Mouse (Mus musculus): ENCODE data around the gene Fgfr2. TPM values are rescaled to one million over a fixed set of nuclear protein-coding genes. Genes with fewer than 3 reads are reported as not detected.

The Fgfr2 gene
- polyA plus RNA-seq, 1 experiment from 2014 or later, result 18.5 TPM

DNA sequence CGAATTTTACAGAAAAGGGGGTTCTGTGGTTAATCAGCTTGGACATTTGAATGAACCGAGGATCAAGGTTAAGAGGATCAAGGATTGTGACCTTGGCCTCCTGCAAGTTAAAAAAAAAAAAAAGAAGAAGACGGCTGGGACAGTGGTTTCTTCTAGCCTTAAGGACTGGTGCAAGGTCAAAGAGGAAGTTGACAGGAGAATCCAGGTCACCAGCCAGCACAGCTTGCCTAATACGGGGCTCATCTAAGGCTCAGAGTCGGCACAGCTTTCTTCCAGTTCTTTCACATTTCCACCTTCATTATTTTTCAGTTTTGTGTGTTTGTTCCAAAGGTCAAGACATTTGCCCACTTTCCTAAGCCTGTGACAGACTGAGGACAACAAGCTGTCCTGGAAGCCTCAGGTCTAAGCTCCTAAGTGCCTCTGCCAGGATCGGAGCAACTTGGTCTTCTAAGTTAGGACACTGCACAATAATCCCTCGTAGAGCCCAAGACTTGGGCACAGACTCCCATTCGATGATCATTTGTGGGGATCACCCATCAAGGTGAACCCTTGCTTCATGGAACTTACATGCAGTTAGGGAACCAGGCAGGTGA, 2532.2 kb downstream of the Fgfr2 start:
- Histone ChIP-seq H3K36me3 (no peaks in the 10 kb centered on the region), H3K9ac (no peak overlapping the region), H3K9me3 (replicated peaks) (no peaks in the 10 kb centered on the region), H3K27ac (no peak overlapping the region), H3K4me2 (no peak overlapping the region), H3K4me1 (no peaks in the 10 kb centered on the region), H3K4me3 (no peak overlapping the region), H3K27me3 (replicated peaks) (no peaks in the 10 kb centered on the region)
- ATAC-seq, result no peak
- 44% methylated on average over 8 of the region's 8 CpGs for WGBS (ENCODE audit: insufficient replicate concordance)

DNA sequence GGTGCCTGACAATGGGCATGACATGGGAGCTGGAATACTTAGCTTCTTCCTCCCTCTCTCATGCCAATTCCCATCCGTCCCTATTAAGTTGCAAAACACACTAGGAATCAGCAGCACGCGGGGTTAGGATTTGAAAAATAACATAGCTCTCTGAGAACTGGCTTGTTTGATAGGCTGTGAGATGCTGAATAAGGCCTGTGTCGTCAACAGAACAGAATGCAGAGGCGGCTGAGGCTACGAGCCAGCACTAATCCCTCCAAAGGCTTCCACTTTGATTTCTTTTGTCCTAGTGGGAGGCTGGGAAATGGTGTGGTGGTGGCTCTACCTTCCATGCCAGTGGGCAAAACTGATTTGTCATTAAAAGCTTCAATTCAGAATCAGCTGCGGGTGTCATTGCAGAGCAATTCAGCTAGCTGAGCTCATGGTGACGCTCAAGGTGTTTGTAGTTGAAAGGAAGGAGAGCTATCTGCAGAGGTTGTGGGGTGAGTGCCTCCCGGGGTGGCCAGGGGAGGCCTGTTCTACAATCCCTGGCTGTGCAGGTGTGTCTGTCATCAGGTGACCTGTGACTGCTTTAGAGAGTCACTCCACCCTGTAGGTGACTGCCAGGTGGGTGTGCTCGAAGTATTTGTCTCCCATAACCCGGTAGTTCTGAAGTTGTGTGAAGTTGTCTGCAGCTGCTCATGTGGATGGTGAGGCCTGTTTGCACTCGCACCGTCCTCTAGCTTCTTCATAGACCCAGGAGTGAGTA, 2532.9 kb downstream of the Fgfr2 start:
- ATAC-seq, result no peak

DNA sequence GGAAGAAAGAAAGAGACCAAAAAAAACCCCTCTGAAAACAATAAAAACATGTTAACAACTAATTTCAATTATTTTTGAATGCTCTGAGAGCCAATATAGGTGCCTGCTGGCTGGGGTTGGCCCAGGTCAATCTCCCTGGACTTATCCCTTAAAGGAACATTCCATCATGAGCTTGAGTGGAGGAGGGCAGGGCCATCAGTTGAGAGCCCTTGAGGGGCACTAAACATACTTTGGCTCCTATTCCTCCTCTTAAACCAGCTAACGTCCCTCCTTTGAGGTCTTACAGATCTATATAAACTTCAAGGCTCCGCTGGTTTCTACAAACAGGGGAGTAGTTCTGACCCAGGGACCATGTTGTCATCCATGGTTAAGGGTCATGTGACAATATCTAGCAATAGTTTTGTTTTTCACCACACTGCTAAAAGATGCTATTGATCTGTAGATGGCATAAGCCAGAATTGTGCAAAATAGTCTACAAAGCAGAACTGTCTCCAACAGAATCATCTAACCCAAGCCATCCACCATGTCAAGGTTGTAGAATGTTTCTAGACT, 2536.6 kb downstream of the Fgfr2 start:
- no peaks in the 10 kb centered on the region for H3K9me3 ChIP-seq (replicated peaks)
- H3K4me2 ChIP-seq, result no peak overlapping the region
- no peaks in the 10 kb centered on the region for H3K36me3 ChIP-seq
- no peak overlapping the region for H3K27ac ChIP-seq
- H3K27me3 ChIP-seq (replicated peaks), result 0 out of 2 replicates have a peak, but pooled peaks cover 3% of the 10 kb centered on the region
- H3K9ac ChIP-seq, result no peak overlapping the region
- no peaks in the 10 kb centered on the region for H3K4me1 ChIP-seq
- no peak overlapping the region for H3K4me3 ChIP-seq
- no peak for ATAC-seq
- 70% methylated on average over 2 of the region's 2 CpGs for WGBS (ENCODE audit: insufficient replicate concordance)

More for the DNA sequence above, 2532.9 kb downstream of the Fgfr2 start:
- Histone ChIP-seq H3K9ac (no peak overlapping the region), H3K27ac (no peak overlapping the region), H3K4me1 (no peaks in the 10 kb centered on the region), H3K4me3 (no peak overlapping the region), H3K4me2 (no peak overlapping the region), H3K9me3 (replicated peaks) (no peaks in the 10 kb centered on the region), H3K27me3 (replicated peaks) (no peaks in the 10 kb centered on the region), H3K36me3 (no peaks in the 10 kb centered on the region)
- 66% methylated on average over 13 of the region's 13 CpGs for WGBS (ENCODE audit: insufficient replicate concordance)

DNA sequence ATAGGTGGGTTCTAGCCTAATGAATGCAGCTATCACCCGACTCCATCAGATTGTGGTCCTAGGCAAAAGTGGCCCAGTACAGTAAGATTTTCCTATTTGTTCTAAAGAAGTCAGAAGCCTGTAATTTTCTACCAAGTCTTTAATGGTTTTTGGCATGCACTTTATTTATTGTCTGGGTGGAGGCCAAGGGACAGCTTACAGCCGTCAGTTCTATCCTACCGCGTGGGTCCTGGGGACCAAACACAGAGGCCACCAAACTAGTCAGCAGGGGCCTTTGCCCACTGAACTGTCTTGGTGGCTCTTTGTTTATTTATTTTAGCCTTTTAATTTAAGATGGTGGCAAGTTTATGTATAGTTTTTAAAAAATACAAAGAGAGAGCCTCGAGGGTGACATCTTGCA, 2544.5 kb downstream of the Fgfr2 start:
- H3K27me3 ChIP-seq (replicated peaks), result 0 out of 2 replicates have a peak, but pooled peaks cover 5% of the 10 kb centered on the region
- H3K4me2 ChIP-seq, result no peak overlapping the region
- no peaks in the 10 kb centered on the region for H3K9me3 ChIP-seq (replicated peaks)
- no peaks in the 10 kb centered on the region for H3K36me3 ChIP-seq
- no peak overlapping the region for H3K27ac ChIP-seq
- WGBS (ENCODE audit: insufficient replicate concordance), result 78% methylated on average over 5 of the region's 5 CpGs
- H3K4me1 ChIP-seq, result peaks cover 3% of the 10 kb centered on the region; the same call in 1 of the 2 replicates
- no peak overlapping the region for H3K4me3 ChIP-seq
- no peak overlapping the region for H3K9ac ChIP-seq
- ATAC-seq, result no peak

DNA sequence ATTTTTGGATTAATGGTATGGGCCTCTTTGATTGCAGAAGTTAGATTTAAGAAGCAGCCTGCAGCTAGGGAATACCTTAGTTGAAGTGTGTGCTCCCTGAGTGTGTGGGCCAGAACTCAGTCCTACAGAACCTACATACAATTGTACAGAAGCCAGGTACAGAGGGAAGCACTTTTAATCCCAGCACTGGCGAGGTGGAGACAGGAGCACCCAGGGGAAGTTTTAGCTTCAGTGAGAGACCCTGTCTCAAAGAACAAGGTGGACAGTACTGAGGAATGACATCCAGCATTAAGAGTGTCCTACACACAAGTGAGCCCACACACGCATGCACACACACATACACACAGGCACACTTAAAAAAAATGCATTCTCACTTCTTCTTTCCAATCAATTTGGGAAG, 2545.1 kb downstream of the Fgfr2 start:
- 83% methylated on average over 2 of the region's 2 CpGs for WGBS (ENCODE audit: insufficient replicate concordance)
- Histone ChIP-seq H3K4me2 (no peak overlapping the region), H3K9me3 (replicated peaks) (no peaks in the 10 kb centered on the region), H3K9ac (no peak overlapping the region), H3K36me3 (no peaks in the 10 kb centered on the region), H3K27me3 (replicated peaks) (0 out of 2 replicates have a peak, but pooled peaks cover 5% of the 10 kb centered on the region), H3K4me1 (peaks cover 3% of the 10 kb centered on the region; the same call in 1 of the 2 replicates), H3K27ac (no peak overlapping the region), H3K4me3 (no peak overlapping the region)
- ATAC-seq, result no peak

DNA sequence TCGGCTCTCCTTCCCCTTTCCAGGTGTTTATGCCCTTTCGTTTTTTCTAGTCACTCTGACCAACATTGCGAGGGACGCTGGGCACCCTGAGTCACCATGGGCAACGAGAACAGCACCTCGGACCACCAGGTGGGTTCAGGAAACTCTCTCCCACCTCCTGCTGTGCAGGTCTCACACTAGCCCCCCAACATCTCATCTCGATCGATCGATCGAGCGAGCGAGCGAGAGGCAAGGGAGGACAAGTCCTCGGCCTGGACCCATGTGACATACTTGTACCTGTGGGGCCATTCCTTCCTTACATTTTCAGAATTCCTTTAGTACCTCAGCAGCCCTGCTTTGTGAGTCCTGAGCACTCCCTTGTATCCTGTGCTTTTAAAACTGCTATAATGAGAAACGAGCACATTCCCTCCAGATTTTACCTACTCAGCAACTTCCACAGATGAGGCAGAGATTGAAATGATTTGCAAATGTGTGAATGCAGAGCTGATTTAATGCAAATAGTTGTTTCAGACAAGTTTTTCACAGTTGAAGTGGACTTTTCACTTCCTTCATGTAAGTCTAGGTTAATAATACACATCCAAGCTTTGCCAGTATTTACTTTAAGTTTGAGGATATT, 2545.7 kb downstream of the Fgfr2 start, which contains the start of gene Tacc2:
Tacc2 (plus strand) TSS at position 51 of the 616 bp plus-strand sequence.
- Histone ChIP-seq H3K27me3 (replicated peaks) (0 out of 2 replicates have a peak, but pooled peaks cover 5% of the 10 kb centered on the region), H3K9me3 (replicated peaks) (no peaks in the 10 kb centered on the region), H3K36me3 (no peaks in the 10 kb centered on the region), H3K4me3 (peak within 1 kb of the TSS; percentile 18; the same call in 1 of the 2 replicates), H3K4me2 (peak within 1 kb of the TSS; percentile 52), H3K4me1 (peaks cover 3% of the 10 kb centered on the region; the same call in 1 of the 2 replicates), H3K9ac (no peak within 1 kb of the TSS), H3K27ac (no peak within 1 kb of the TSS)
- 20% methylated on average over 15 of the region's 15 CpGs for WGBS (ENCODE audit: insufficient replicate concordance)
- no peak for ATAC-seq

DNA sequence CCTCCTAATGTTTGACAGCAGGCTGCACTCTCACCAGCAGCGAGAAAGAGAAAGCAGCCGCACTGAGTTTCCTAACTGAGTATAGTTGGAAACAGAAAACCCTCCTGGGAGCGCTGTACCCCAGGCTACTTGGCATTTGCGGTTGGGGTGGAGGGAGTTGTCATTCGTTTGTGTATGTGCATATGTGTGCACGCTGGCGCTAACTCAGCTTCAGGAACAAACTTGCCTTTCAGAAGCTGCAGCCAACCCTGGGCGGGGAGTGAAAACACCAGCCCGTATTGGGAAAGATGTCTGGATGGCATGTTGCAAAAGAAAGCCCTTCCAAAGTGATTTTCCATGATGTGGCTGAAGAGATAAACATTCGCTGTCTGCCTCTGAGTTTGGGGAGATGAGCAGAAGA, 2546.2 kb downstream of the Fgfr2 start:
- Histone ChIP-seq H3K9me3 (replicated peaks) (no peaks in the 10 kb centered on the region), H3K4me1 (peaks cover 3% of the 10 kb centered on the region; the same call in 1 of the 2 replicates), H3K27ac (no peak overlapping the region), H3K36me3 (no peaks in the 10 kb centered on the region), H3K9ac (no peak overlapping the region), H3K4me2 (peak overlapping the region; percentile 52), H3K4me3 (peak overlapping the region; percentile 18; the same call in 1 of the 2 replicates), H3K27me3 (replicated peaks) (0 out of 2 replicates have a peak, but pooled peaks cover 5% of the 10 kb centered on the region)
- 12% methylated on average over 10 of the region's 10 CpGs for WGBS (ENCODE audit: insufficient replicate concordance)
- no peak for ATAC-seq

DNA sequence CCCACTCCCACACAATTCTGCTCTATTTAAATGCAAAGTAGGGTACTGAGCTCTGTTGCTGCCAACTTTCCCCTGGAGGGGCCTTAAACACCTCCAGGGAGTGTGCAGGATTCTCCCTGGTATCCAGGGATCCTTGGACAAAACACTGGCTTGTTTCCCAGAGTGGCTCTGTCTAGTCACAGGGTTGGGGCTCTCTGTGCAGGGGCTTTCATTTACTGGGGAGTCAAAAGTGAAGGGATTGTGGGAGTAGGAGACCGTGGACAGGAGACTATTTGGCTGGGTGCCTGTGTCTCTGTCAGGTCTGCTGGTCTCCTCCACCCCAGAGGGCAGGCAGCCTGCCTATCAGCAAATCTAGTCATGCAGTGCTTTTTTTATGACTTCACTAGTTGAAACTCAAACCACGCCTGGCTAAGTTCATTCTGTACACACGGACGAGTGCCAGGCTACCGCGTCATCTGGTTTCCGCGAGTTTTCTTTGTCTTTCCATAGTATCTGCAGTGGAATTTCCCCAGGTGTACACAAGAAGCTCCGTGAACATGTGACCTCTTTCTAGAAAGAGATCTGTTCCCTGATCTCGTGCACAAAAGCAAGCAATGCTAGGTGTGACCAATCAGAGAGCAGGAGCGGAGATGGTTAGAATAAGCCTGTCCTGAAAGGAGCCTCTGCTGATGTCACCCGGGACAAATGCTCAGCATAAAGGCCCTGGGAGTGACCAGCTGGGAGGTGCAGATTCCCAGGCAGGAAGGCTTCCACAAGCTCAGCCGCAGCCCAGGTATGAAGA, 2548.7 kb downstream of the Fgfr2 start:
- Histone ChIP-seq H3K9me3 (replicated peaks) (no peaks in the 10 kb centered on the region), H3K27me3 (replicated peaks) (0 out of 2 replicates have a peak, but pooled peaks cover 5% of the 10 kb centered on the region), H3K4me1 (peaks cover 3% of the 10 kb centered on the region; the same call in 1 of the 2 replicates), H3K36me3 (no peaks in the 10 kb centered on the region), H3K4me2 (no peak overlapping the region), H3K27ac (no peak overlapping the region), H3K9ac (no peak overlapping the region), H3K4me3 (no peak overlapping the region)
- WGBS (ENCODE audit: insufficient replicate concordance), result 65% methylated on average over 13 of the region's 13 CpGs
- ATAC-seq, result no peak

DNA sequence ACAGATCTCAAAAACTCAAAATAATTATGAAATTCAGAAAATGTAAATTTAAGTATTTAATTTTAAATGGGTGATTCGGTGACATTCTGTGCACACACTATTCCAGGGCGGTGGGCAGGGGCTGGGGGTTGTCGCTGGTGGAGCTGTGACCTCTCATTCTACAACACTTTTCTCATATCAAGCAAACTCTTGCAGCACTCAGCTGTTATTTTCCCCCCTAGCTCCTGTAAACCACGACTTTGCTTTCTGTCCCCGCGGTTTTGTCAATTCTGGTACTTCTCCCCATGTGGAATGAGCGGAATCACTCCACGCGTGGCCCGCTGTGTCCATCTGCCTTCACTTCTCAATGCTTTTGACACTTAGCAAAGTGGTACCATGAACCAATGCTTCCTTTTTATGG, 2549.4 kb downstream of the Fgfr2 start:
- ATAC-seq, result no peak
- WGBS (ENCODE audit: insufficient replicate concordance), result 81% methylated on average over 10 of the region's 10 CpGs

DNA sequence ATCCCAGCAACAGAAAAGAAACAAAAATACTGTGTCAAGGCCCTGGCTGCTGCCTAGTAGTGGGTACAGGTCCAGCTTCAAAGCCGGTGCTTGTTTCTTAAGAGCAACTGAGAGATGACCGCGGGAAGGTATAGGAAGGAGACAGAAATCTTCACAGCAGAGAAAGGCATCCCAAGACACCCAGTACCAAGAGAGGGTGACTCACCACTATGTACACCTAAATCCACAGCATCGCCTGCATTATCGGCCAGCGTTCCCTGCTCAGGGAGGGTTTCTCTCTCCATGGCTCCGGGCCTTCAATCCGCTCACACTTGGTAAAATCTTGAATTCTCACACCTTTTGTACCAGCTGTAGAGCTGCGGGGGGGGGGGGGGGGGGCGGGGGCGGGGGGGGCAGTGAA, 2550.3 kb downstream of the Fgfr2 start, which contains the start of gene Nsmce4a:
Nsmce4a (minus strand) TSS at position 298 of the 400 bp plus-strand sequence.
- Histone ChIP-seq H3K27ac (no peak within 1 kb of the TSS), H3K4me3 (no peak within 1 kb of the TSS), H3K9me3 (replicated peaks) (no peaks in the 10 kb centered on the region), H3K27me3 (replicated peaks) (peaks cover 9% of the 10 kb centered on the region; the same call in 1 of the 2 replicates), H3K4me2 (no peak within 1 kb of the TSS), H3K9ac (no peak within 1 kb of the TSS), H3K36me3 (no peaks in the 10 kb centered on the region), H3K4me1 (peaks cover 3% of the 10 kb centered on the region)
- no peak for ATAC-seq
- WGBS (ENCODE audit: insufficient replicate concordance), result 64% methylated on average over 11 of the region's 11 CpGs

More for the DNA sequence above, 2549.4 kb downstream of the Fgfr2 start:
- Histone ChIP-seq H3K4me3 (no peak overlapping the region), H3K36me3 (no peaks in the 10 kb centered on the region), H3K4me2 (no peak overlapping the region), H3K9ac (no peak overlapping the region), H3K27me3 (replicated peaks) (peaks cover 9% of the 10 kb centered on the region; the same call in 1 of the 2 replicates), H3K4me1 (peaks cover 3% of the 10 kb centered on the region), H3K27ac (no peak overlapping the region), H3K9me3 (replicated peaks) (no peaks in the 10 kb centered on the region)

DNA sequence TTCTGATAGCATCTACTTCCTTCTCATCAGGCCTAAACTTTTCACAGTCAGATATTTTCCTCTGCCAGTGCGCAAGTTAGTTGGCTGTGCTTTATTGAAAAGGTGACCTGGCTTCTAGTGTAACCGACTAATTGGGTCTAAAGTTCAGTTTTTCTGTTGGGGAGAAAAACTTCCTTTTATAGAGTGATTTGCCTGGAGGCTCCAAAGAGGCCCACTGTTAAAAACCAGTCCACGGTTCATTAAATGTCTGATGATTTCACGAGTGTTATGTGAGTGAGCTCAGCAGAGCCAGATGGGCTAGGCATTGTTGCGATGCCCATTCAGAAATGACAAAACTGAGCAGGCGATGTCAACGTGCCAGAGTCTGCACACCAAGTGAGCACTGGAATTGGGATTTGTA, 2552.7 kb downstream of the Fgfr2 start:
- H3K9me3 ChIP-seq (replicated peaks), result no peaks in the 10 kb centered on the region
- no peak overlapping the region for H3K4me3 ChIP-seq
- H3K4me2 ChIP-seq, result no peak overlapping the region
- no peaks in the 10 kb centered on the region for H3K36me3 ChIP-seq
- WGBS (ENCODE audit: insufficient replicate concordance), result 72% methylated on average over 7 of the region's 7 CpGs
- H3K9ac ChIP-seq, result no peak overlapping the region
- no peak overlapping the region for H3K27ac ChIP-seq
- no peak for ATAC-seq
- H3K4me1 ChIP-seq, result no peaks in the 10 kb centered on the region; the same call in 1 of the 2 replicates
- peaks cover 9% of the 10 kb centered on the region; the same call in 1 of the 2 replicates for H3K27me3 ChIP-seq (replicated peaks)

Measured in liver, embryonic 12.5 days (tissue).